Mouse (Mus musculus): ENCODE measurements around the gene Tjp1. TPM values are rescaled to one million over a fixed set of nuclear protein-coding genes. Genes with fewer than 3 reads are reported as not detected.

Gene Tjp1
- total RNA-seq, 2 experiments from 2014 or later, result 149 to 169 TPM

DNA sequence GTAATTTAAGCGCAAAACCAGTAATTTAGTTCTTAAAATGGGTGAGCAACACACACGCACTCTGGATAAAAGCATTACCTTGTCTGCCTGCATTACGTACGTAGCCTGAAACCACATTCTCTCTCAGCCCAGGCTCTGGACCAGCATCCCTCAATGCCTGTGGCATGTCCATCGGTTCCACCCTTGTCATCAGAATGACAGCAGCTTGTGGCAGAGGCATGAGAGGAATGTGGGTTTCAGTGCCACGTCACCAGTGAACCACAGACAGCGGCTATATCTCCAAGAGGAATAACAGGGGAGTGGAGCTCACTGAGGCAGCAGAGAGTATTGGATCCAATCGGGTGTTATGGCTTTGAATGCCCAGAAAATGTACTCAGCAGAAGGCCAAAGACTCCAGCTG is 88.1 kb downstream of the Tjp1 start:
- DNase-seq (ENCODE audit: extremely low spot score in 1 of 2, low spot score in 1 of 2), result no peak

DNA sequence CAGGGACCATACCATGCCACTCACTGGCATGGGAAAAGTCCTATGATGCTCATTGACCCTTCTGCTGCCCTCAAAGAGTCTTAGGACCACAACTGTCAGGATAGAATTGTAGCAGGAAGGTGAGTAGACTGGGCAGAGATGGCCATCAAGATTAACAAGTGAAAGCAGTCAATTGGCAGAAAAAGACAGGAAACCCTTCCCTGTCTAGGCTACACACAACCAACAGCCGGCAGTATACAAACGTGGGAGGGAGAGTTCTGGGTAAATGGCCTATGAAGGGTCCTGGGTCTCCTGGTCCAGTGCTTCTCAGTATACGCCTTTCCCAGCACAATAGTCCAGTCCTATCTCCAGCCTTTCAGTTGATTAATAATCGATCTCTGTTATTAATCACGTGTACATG is 89.4 kb downstream of the Tjp1 start:
- DNase-seq (ENCODE audit: extremely low spot score in 1 of 2, low spot score in 1 of 2), result no peak

GRCm38 (mm10) chr7:65436921-65437320 is 90.7 kb downstream of the Tjp1 start:
- DNase-seq (ENCODE audit: extremely low spot score in 1 of 2, low spot score in 1 of 2), result no peak

DNA sequence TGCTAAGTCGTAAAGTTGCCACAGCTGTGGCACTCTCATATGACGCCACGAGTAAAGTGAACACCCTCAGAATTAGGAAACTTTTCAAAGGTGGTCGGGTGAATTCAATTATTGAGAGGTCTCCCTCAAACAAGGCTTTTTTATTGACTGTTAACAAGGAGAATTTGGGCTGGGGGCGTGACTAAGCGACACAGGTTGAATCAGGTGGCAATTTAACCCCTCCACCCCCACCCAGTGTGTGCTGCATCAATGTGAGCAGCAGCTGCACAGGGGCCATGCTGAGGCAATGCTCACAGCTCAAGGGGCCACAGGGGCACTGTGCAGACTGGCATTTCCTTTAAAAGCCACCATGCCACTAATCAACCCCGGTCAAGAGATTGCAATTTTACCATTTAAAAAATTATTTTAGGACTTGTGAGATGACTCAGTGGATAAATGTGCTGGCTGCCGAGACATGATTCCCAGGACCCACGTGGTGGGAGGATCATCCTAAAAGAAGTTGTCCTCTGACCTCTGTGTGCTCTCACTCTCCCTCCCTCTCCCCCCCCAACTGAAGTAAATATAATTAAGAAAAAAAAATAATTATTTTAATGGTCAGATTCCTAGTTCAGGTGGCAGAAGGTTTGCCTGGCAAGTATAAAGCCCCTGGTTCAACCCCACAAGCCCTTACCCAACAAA is 96.4 kb downstream of the Tjp1 start:
- DNase-seq (ENCODE audit: extremely low spot score in 1 of 2, low spot score in 1 of 2), result no peak

DNA sequence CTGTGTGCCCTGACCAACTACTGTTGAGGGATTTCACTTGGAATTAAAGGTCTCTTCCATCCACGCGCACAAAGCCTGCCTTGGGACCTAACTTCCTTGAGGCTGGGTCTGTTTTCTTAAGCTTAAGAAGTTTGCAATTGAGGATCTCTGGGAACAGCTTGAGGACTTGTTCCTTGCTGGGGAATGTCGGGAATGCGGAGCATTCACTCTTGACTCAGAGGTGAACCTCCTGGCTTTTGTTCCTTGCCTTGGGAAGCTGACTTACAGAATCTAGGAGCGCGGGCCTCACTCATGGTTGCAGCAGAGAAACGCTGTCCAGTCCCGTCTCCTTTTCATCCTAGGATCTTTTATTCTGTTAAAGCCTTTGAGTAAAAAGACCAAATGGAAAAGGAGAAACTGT is 97.2 kb downstream of the Tjp1 start:
- no peak for DNase-seq (ENCODE audit: extremely low spot score in 1 of 2, low spot score in 1 of 2)

DNA sequence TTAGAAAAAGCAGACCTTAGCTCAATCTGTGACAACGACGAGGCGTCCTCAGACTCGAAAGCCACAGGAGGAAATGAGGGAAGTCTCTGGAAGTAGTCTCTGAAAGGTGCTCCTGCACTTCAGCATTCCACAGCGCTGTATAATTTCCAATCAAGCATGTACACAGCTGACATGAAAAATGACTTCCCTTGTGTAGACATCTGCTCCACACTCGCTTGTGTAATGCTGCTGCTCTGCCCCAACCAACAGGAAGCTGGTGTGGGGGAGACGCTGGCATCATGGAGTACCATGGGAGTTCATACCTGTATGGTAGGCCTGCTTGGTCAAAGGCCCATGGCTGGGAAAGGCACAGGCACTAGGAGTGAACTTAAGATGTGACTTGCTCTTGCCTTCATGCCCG is 103.1 kb downstream of the Tjp1 start:
- DNase-seq (ENCODE audit: extremely low spot score in 1 of 2, low spot score in 1 of 2), result no peak

GRCm38 (mm10) chr7:65422456-65422855 is 105.1 kb downstream of the Tjp1 start:
- DNase-seq (ENCODE audit: extremely low spot score in 1 of 2, low spot score in 1 of 2), result no peak

DNA sequence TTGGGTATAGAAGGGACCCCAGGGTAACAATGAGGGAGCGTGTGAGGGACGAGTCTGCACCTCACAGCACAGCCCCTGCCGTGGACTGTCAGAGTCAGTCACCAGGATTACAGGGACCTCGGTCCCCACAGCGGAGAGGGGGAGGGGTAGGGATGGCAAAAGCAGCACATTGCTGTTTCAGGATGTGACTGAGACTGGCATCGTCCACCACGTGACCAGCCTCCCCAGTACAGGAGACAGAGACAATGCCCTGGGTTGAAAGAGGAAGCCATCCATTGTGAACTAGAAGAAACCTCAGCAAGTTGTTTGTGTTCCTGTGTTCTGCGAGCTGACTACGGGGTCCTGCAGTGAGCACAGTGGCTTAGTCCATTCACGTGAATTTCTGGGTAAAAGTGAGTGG is 106.1 kb downstream of the Tjp1 start:
- peak in 1 of 2 experiments; percentile 38 for DNase-seq (ENCODE audit: extremely low spot score in 1 of 2, low spot score in 1 of 2)

- no peak for DNase-seq (ENCODE audit: extremely low spot score in 1 of 2, low spot score in 1 of 2)
These were observed 107.7 kb downstream of the Tjp1 start for GRCm38 (mm10) chr7:65419926-65420325.

DNA sequence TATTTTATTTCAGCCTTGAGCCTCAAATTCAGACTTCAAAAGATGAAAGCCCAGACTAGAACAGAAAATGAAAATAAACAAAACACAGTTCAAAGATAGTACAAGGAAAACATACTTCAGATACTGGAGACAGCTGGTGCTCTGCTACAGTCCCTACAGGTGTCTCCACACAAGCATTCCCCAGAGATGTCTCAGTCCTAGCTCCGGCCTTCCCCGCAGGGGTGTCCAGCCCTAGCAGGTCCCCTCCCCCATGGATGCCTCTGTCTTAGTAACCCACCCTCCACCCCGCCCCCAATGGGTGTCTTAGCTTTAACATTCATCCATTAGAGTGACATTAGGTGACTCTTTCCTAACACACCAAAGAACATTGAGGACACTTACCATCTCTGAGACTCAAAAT is 108.6 kb downstream of the Tjp1 start:
- DNase-seq (ENCODE audit: extremely low spot score in 1 of 2, low spot score in 1 of 2), result no peak

DNA sequence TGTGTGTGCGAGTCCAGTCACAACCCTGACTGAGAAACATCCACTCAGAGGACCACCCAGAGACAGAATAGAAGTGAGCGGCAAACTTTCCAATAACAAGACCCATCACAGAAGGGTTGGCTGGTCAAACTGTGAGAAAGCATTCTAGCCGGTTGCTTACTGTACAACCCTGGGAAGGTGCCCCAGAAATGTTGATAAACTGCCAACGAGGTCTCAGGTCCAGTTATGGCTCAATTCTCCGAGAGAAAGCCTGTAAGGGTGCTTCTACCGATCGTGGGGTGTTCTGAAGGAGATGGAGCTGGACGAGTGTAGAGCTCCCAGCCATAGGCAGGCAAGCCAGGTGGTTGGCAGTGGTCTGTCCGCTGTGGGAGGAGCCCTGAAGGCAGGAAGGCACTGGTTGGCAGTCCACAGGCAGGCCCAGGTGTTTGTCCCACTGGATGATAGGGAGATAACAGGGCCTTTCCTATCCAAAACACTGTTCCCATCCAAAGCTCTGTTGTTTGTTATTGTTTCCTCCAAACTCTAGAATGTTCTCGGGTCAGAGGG is 109.1 kb downstream of the Tjp1 start:
- DNase-seq (ENCODE audit: extremely low spot score in 1 of 2, low spot score in 1 of 2), result no peak

DNA sequence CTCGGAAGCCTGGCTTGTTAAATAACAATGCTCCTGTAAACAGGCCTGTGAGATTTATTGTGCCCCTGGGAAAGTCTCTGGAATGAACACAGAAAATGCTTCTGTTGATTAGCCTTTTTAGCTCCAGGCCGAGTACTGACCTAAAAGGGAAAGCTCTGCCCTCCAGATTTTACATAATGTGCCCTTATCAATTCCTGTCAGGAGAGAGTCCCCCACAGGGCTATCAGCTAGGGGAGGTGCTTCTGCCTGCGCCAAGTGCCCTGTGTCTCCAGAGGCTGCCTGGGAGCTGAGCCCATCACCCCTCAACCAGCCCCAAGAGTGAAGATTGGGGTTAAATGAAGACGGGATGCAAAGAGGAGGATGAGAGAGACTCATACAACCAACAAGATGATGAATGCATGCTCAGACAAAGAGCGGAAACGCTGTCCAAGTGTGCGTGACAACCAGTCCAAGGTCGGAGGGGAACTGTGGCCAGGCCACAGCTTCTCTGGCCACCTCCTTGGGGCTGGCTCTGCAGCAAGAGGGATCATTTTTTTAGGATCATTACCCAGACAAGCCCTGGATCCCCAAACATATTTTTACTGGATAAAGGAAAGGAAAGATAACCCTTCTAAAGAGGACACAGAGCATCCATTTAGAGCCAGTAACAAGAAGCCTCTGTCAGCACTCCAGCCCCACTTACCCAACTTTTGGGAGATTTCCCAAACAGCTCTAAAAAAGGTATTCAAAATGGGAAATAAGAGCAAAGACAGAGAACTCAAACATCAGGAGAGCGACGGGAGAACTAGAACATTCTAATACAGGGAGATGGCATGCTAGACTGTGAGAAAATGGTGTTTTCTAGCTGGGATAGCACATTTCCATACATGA is 110.1 kb downstream of the Tjp1 start:
- no peak for DNase-seq (ENCODE audit: extremely low spot score in 1 of 2, low spot score in 1 of 2)

DNA sequence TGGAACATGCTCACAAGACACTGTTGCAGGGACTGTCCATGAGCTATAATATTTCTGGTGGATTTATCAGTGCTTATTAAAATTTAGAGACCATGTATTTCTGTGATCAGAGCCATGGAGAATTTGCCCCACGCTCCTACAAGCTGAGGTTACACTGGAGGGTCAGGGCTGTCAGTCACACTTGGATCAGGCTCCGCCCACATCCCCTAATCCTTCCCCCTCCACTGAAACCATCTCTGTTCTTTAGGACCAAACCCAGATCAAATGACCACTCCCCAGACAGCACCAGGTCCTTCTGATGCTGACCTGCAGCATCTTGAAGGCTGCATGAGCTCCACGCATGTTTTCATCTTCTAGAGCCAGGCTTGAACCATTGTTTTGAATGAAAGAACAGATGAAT is 111.1 kb downstream of the Tjp1 start:
- DNase-seq (ENCODE audit: extremely low spot score in 1 of 2, low spot score in 1 of 2), result no peak

DNA sequence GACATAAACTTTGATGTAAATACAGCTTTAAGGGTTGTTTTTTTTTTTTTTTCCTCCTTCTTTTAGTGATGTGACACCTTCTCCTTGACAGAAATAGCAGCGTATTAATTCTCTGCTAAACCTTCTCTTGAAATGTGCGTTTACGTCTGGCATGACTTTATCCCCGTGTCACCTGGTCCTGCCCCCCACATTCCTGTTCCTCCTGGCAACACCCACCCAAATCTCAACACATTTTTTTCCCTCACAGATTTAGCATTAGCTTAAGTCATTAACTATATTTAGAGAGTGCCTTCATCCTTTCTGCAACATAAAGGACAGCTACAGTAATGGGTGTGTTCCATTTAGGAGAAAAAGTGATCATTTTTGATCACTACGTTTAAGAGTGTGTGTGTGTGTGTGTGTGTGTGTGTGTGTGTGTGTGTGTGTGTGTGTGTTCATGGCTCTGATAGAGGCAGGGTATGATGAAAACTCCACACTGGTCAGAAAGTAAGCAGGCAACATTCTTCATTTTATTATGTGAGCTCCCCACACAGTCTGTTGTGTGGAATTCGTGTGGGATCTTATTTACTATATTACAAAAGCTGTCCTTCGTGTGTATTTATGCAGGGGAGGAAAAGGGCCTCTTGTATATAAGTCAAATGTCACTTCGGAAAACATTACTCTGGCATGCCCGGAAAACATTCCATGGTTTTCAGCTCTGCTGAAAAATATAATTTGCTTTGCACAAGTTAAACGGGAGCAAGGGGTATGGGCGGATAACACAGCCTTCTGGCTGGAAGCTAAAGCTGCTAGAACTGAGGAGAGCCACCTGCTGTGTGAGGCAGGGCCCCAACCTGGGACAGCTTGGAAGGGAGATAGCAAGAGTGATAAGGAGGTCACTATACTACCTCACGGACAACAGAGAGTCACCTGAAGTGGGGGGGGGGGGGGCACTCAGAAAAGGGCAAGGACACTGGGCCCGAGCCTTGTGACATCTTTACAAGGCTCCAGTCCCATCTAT is 113.3 kb downstream of the Tjp1 start:
- no peak for DNase-seq (ENCODE audit: extremely low spot score in 1 of 2, low spot score in 1 of 2)

GRCm38 (mm10) chr7:65410668-65411067 is 116.9 kb downstream of the Tjp1 start:
- DNase-seq (ENCODE audit: extremely low spot score in 1 of 2, low spot score in 1 of 2), result no peak

GRCm38 (mm10) chr7:65406427-65406826 is 121.2 kb downstream of the Tjp1 start:
- DNase-seq (ENCODE audit: extremely low spot score in 1 of 2, low spot score in 1 of 2), result no peak

DNA sequence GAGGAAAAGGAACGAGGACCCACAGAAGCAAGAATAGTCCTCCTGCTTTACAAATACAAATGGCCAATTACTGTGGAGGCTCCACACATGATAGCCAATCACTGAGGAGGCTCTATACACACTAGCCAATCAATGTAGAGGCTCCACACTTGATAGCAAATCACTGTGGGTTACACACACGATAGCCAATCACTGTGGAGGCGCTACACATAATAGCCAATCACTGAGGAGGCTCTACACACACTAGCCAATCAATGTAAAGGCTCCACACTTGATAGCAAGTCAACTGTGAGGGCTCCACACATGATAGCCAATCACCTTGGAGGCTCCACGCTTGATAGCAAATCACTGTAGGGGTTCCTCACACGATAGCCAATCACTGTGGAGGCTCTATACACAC is 125.1 kb downstream of the Tjp1 start:
- no peak for DNase-seq (ENCODE audit: extremely low spot score in 1 of 2, low spot score in 1 of 2)

- no peak for DNase-seq (ENCODE audit: extremely low spot score in 1 of 2, low spot score in 1 of 2)
These were observed 126.0 kb downstream of the Tjp1 start for GRCm38 (mm10) chr7:65401622-65402021.

DNA sequence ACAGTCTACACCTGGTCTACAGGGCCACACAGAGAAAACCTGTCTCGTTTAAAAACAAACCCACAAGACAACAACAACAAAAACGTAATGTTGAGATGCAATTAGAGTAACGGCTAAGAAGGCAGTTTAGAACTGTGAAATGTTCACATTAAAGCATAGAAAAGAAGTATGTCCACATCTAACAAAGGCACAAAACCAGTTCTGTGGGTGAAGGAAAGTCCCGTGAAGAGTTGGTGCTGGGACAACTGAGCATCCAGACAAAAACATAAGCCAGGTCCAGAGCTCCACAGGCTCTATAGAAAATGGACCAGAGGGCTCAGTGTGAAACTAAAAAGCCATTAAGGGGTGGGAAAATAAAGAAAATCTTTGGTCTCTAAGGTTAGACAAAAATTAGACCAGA is 131.7 kb downstream of the Tjp1 start:
- DNase-seq (ENCODE audit: extremely low spot score in 1 of 2, low spot score in 1 of 2), result no peak

DNA sequence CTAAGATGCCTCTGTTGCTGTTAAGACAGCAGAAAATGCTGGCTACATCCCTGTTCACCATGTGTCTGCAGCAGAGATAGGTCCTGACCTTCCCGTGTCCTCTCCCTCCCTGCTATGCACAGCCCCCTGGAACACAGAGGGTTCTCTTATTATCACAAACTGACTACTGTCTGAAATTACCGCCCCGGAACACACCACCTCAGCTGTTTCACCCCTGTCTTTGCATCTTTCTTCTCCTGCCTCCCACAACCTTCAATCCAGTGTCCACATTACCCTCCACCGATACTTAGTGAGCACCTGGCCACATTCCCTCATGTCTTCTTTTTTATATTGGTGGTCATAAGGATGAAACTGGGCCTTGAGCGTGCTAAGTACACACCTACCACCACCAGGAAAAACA is 132.4 kb downstream of the Tjp1 start:
- no peak for DNase-seq (ENCODE audit: extremely low spot score in 1 of 2, low spot score in 1 of 2)
